Mouse (Mus musculus) brown adipose tissue, adult 24 weeks (tissue): ENCODE data around the gene Hbb-bh2. TPM values are rescaled to one million over a fixed set of nuclear protein-coding genes. Genes with fewer than 3 reads are reported as not detected.
"Not testable (repeated sequence)": the region's sequence is repeated elsewhere in the genome, so short reads cannot be mapped to it uniquely, and the experiment has no call there.

Source experiments
- H3K27ac ChIP-seq: fragments of 200-500 bp; replicated peaks from 2 replicates; pipeline ENCODE4 v1.5.1; 2012; ENCODE audit warnings: low read depth, mild to moderate bottlenecking, low read length
- H3K4me1 ChIP-seq: fragments of 200-500 bp; 2 replicates; pipeline ENCODE4 v1.6.1; 2012; ENCODE audit warnings: low read length, mixed read lengths; ENCODE audit not compliant: control insufficient read depth, insufficient read depth, insufficient read length
- H3K4me3 ChIP-seq: fragments of 200-500 bp; 2 replicates; pipeline ENCODE4 v1.5.1; 2012; ENCODE audit warnings: low read depth, mild to moderate bottlenecking, low read length, moderate library complexity; ENCODE audit not compliant: insufficient read depth
- polyA plus RNA-seq: library from polyadenylated mRNA; stranded (reverse); fragments of >200 nt; gene quantifications from 2 replicates; pipeline ENCODE4 v1.2.4, GENCODE M21; 2012; ENCODE audit not compliant: missing spikeins, insufficient read depth, insufficient read length

Gene Hbb-bh2
- polyA plus RNA-seq = not detected in 2 replicates

- H3K4me3 ChIP-seq = no peak within 1 kb of the TSS
- H3K4me1 ChIP-seq = no peaks in the 10 kb centered on the region
Measured at GRCm38 (mm10) chr7:103840268-103840667, at the start of gene Hbb-bh2. Gene Hbb-bh2 (minus strand): TSS chr7:103840520.

GRCm38 (mm10) chr7:103886152-103886551 lies 45.8 kb upstream of the Hbb-bh2 start, which contains the start of gene Olfr66:
Gene Olfr66 (minus strand): TSS chr7:103886252.
- H3K4me1 ChIP-seq = no peaks in the 10 kb centered on the region
- H3K27ac ChIP-seq = no peak within 1 kb of the TSS
- no peak within 1 kb of the TSS for H3K4me3 ChIP-seq

More at GRCm38 (mm10) chr7:103840268-103840667, at the start of gene Hbb-bh2:
- no peak within 1 kb of the TSS for H3K27ac ChIP-seq

GRCm38 (mm10) chr7:103877093-103877492 lies 36.8 kb upstream of the Hbb-bh2 start:
- Histone ChIP-seq H3K4me1 (no peaks in the 10 kb centered on the region), H3K4me3 (no peak overlapping the region), H3K27ac (no peak overlapping the region)

GRCm38 (mm10) chr7:103874451-103874850 lies 34.1 kb upstream of the Hbb-bh2 start:
- no peak overlapping the region for H3K4me3 ChIP-seq
- H3K27ac ChIP-seq = no peak overlapping the region
- H3K4me1 ChIP-seq = no peaks in the 10 kb centered on the region

- no peaks in the 10 kb centered on the region for H3K4me1 ChIP-seq
- no peak overlapping the region for H3K27ac ChIP-seq
- H3K4me3 ChIP-seq = no peak overlapping the region
Measured at GRCm38 (mm10) chr7:103873064-103873463, 32.7 kb upstream of the Hbb-bh2 start.

GRCm38 (mm10) chr7:103870667-103871066 lies 30.3 kb upstream of the Hbb-bh2 start:
- Histone ChIP-seq H3K4me3 (no peak overlapping the region), H3K27ac (no peak overlapping the region), H3K4me1 (no peaks in the 10 kb centered on the region)

- H3K27ac ChIP-seq = no peak overlapping the region
- H3K4me3 ChIP-seq = no peak overlapping the region
- H3K4me1 ChIP-seq = no peaks in the 10 kb centered on the region
Measured at GRCm38 (mm10) chr7:103865716-103866115, 25.4 kb upstream of the Hbb-bh2 start.

GRCm38 (mm10) chr7:103861531-103861930 lies 21.2 kb upstream of the Hbb-bh2 start:
- Histone ChIP-seq H3K4me3 (no peak overlapping the region), H3K4me1 (no peaks in the 10 kb centered on the region), H3K27ac (no peak overlapping the region)

- Histone ChIP-seq H3K27ac (no peak overlapping the region), H3K4me3 (no peak overlapping the region), H3K4me1 (no peaks in the 10 kb centered on the region)
Measured at GRCm38 (mm10) chr7:103860855-103861254, 20.5 kb upstream of the Hbb-bh2 start.

- H3K4me1 ChIP-seq = no peaks in the 10 kb centered on the region
- H3K27ac ChIP-seq = no peak overlapping the region
- no peak overlapping the region for H3K4me3 ChIP-seq
Measured at GRCm38 (mm10) chr7:103859076-103859475, 18.8 kb upstream of the Hbb-bh2 start.

- no peaks in the 10 kb centered on the region for H3K4me1 ChIP-seq
- H3K4me3 ChIP-seq = no peak overlapping the region
- no peak overlapping the region for H3K27ac ChIP-seq
Measured at GRCm38 (mm10) chr7:103854669-103855068, 14.3 kb upstream of the Hbb-bh2 start.

GRCm38 (mm10) chr7:103853090-103853489 lies 12.8 kb upstream of the Hbb-bh2 start, which contains the start of gene Hbb-y:
Gene Hbb-y (minus strand): TSS chr7:103853216.
- Histone ChIP-seq H3K4me3 (no peak within 1 kb of the TSS), H3K27ac (no peak within 1 kb of the TSS), H3K4me1 (no peaks in the 10 kb centered on the region)

GRCm38 (mm10) chr7:103844525-103845325 lies 4.4 kb upstream of the Hbb-bh2 start:
- Histone ChIP-seq H3K4me3 (no peak overlapping the region), H3K27ac (no peak overlapping the region), H3K4me1 (no peaks in the 10 kb centered on the region)

- H3K4me1 ChIP-seq = no peaks in the 10 kb centered on the region
- H3K4me3 ChIP-seq = no peak within 1 kb of the TSS
- H3K27ac ChIP-seq = no peak within 1 kb of the TSS
Measured at GRCm38 (mm10) chr7:103843034-103843433, 2.7 kb upstream of the Hbb-bh2 start, which contains the start of gene Hbb-bh1. Gene Hbb-bh1 (minus strand): TSS chr7:103843164.

- Histone ChIP-seq H3K27ac (no peak within 1 kb of the TSS), H3K4me1 (no peaks in the 10 kb centered on the region), H3K4me3 (no peak within 1 kb of the TSS)
Measured at GRCm38 (mm10) chr7:103827808-103828207, 12.5 kb downstream of the Hbb-bh2 start, which contains the start of gene Hbb-bs. Gene Hbb-bs (minus strand): TSS chr7:103828096.

- not testable (repeated sequence) for H3K4me3 ChIP-seq, H3K27ac ChIP-seq, H3K4me1 ChIP-seq
Measured at GRCm38 (mm10) chr7:103827139-103827538, 13.2 kb downstream of the Hbb-bh2 start.
